Comparison of ENCODE assay signal across 8 mouse cellular contexts in the genomic region with DNA sequence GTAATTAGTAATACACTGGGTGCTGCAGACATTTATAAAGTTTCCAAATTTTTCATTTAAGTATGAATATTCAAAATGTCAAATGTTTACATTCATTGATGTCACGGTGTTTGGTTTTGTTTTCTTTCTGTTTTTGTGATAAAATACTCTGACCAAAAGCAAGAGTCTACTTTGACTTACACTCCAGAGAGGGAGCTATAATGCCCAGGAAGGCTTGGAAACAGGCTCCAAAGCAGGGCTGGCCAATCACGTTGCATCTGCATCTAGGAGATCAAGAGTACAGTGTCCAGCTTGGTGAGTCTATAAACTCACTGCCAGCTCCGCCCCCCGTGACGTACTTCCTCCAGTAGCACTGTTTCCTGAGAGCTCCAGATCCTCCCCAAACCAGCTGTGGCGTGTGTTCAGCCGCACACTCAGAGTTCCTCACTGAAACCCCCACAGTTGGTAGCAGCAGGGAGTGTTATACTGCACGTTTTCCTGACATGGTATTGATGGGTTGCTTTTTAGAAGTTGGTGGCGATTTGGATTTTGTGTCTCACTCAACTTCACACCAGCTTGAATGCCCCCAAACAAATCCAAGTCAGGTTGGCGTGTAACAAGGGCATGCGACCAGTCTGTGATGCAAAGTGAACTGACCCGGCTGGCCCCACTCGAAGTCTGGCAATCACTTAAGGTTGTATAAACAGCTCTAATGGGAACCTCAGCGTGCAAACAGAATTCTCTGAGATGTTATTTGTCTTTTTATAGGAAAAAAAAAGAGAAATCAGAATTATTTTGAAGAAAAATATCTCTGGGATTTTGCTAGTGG.
DNase-seq lines count a peak whose midpoint lies in the region; ATAC-seq and TF ChIP-seq lines count a peak whose summit lies in the region.

No protein-coding gene starts in this region.

- 67% methylated on average over 14 of the region's 14 CpGs for WGBS in heart, adult 2 months
- WGBS in heart, embryonic 12.5 days: 72% methylated on average over 14 of the region's 14 CpGs
- 55% methylated on average over 14 of the region's 14 CpGs for WGBS in intestine, embryonic 16.5 days
- 81% methylated on average over 14 of the region's 14 CpGs for WGBS in midbrain, embryonic 15.5 days

- H3K36me3 ChIP-seq in heart, adult 2 months (ENCODE audit: control insufficient read depth, insufficient read depth, low read length): no peaks in the 10 kb centered on the region
- H3K36me3 ChIP-seq in heart, embryonic 12.5 days: peaks cover 15% of the 10 kb centered on the region
- no peaks in the 10 kb centered on the region for H3K36me3 ChIP-seq in intestine, embryonic 16.5 days (ENCODE audit: control insufficient read depth, insufficient read depth, low read length)
- 0 out of 2 replicates have a peak, but pooled peaks cover 4% of the 10 kb centered on the region for H3K36me3 ChIP-seq in midbrain, embryonic 15.5 days (replicated peaks)

- no peaks in the 10 kb centered on the region for H3K27me3 ChIP-seq in heart, adult 2 months (ENCODE audit: control insufficient read depth, insufficient read depth, low read length)
- no peaks in the 10 kb centered on the region for H3K27me3 ChIP-seq in heart, embryonic 12.5 days (replicated peaks)
- H3K27me3 ChIP-seq in intestine, embryonic 16.5 days (replicated peaks; ENCODE audit: control insufficient read depth, insufficient read depth, low read length): no peaks in the 10 kb centered on the region
- H3K27me3 ChIP-seq in midbrain, embryonic 15.5 days (replicated peaks): no peaks in the 10 kb centered on the region

- TF ChIP-seq EP300 in heart, adult 2 months (IDR thresholded peaks at IDR 0.05; ENCODE audit: insufficient read depth, low read depth, low read length): 0 out of 2 replicates have a peak, but pooled peaks have one; percentile 49

- 0 out of 2 replicates have a peak, but pooled peaks have one; percentile 34 for TF ChIP-seq POLR2A in heart, adult 2 months (IDR thresholded peaks at IDR 0.05; ENCODE audit: insufficient read depth, low read depth, low read length)

- no peak overlapping the region for H3K4me2 ChIP-seq in heart, embryonic 12.5 days
- H3K4me2 ChIP-seq in intestine, embryonic 16.5 days (ENCODE audit: low read depth, low read length): 0 out of 2 replicates have a peak overlapping the region, but pooled peaks have one; percentile 17
- H3K4me2 ChIP-seq in midbrain, embryonic 15.5 days: no peak overlapping the region

- no peaks in the 10 kb centered on the region for H3K79me2 ChIP-seq in heart, adult 2 months (replicated peaks; ENCODE audit: control insufficient read depth, insufficient read depth, low read length)

- H3K4me3 ChIP-seq in heart, adult 2 months: peak overlapping the region; percentile 10; the same call in 1 of the 2 replicates
- no peak overlapping the region for H3K4me3 ChIP-seq in heart, embryonic 12.5 days
- H3K4me3 ChIP-seq in intestine, embryonic 16.5 days (ENCODE audit: low read length): no peak overlapping the region
- H3K4me3 ChIP-seq in midbrain, embryonic 15.5 days: no peak overlapping the region

- intact Hi-C loops in heart, adult 2 months (cut with DNase I): no loop called here

- no peak overlapping the region for H3K9ac ChIP-seq in heart, adult 2 months (ENCODE audit: low read depth, low read length)
- no peak overlapping the region for H3K9ac ChIP-seq in heart, embryonic 12.5 days
- no peak overlapping the region for H3K9ac ChIP-seq in intestine, embryonic 16.5 days (ENCODE audit: low read depth, low read length)
- no peak overlapping the region for H3K9ac ChIP-seq in midbrain, embryonic 15.5 days

- H3K9me3 ChIP-seq in heart, embryonic 12.5 days (replicated peaks): no peaks in the 10 kb centered on the region
- no peaks in the 10 kb centered on the region for H3K9me3 ChIP-seq in intestine, embryonic 16.5 days (ENCODE audit: control insufficient read depth, low read length)
- H3K9me3 ChIP-seq in midbrain, embryonic 15.5 days: no peaks in the 10 kb centered on the region

- peak overlapping the region; percentile 12 for H3K27ac ChIP-seq in heart, adult 2 months
- no peak overlapping the region for H3K27ac ChIP-seq in heart, embryonic 12.5 days (ENCODE audit: poor library complexity, severe bottlenecking)
- peak overlapping the region; percentile 58 for H3K27ac ChIP-seq in intestine, embryonic 16.5 days (ENCODE audit: low read length)
- H3K27ac ChIP-seq in midbrain, embryonic 15.5 days: no peak overlapping the region

- no peak for TF ChIP-seq CTCF in heart, adult 2 months (IDR thresholded peaks at IDR 0.05)

- DNase-seq in heart, adult 2 months: peak; percentile 52 to 57
- DNase-seq in ZHBTc4 (ENCODE audit: low read depth, low spot score): peak; percentile 88
- DNase-seq in lung, postnatal 10 days: peak; percentile 92
- DNase-seq in right cerebral cortex, postnatal 14 days: no peak
- no peak for DNase-seq in left cerebral cortex, adult 11 months (ENCODE audit: low spot score)

- no peaks in the 10 kb centered on the region for H3K4me1 ChIP-seq in heart, adult 2 months (ENCODE audit: control insufficient read depth, insufficient read depth, low read length)
- H3K4me1 ChIP-seq in heart, embryonic 12.5 days (replicated peaks): no peaks in the 10 kb centered on the region
- no peaks in the 10 kb centered on the region for H3K4me1 ChIP-seq in intestine, embryonic 16.5 days (ENCODE audit: control insufficient read depth, insufficient read depth, low read length)
- H3K4me1 ChIP-seq in midbrain, embryonic 15.5 days: no peaks in the 10 kb centered on the region

- no peak for ATAC-seq in heart, embryonic 12.5 days (ENCODE audit: insufficient number of reproducible peaks, low FRiP score)
- ATAC-seq in intestine, embryonic 16.5 days: peak; percentile 81
- ATAC-seq in midbrain, embryonic 15.5 days (replicated peaks): no peak

Comparison
In these comparisons a context has a peak if more than half of its experiments do, and no peak if none do; other contexts are left out.
1. H3K27ac ChIP-seq: peak in heart, adult 2 months (single experiment) and intestine, embryonic 16.5 days (single experiment); none in heart, embryonic 12.5 days (single experiment) and midbrain, embryonic 15.5 days (single experiment).
2. DNase-seq: peak in heart, adult 2 months (2 of 2), ZHBTc4 (single experiment) and lung, postnatal 10 days (single experiment); none in right cerebral cortex, postnatal 14 days (single experiment) and left cerebral cortex, adult 11 months (single experiment).